Mouse (Mus musculus): ENCODE results near the gene Rmi2.

DNA sequence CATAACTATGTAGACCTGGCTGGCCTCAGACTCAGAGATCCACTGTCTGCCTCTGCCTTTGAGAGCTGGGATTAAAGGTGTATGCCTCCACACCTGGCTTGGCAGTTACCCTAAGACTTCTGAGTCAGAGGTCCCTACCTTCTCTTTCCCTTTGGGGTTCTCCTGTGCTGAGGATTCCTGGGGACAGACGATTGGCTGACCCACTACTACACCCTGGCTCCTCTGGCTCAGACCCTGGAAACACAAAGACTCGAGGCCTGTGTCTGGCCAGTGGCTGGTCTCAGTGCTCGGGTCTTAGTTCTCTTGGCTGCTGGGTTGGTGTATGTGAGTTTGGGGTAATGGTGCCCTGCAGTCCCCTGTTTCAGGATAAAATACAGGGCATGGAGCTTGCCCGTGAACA lies 16.0 kb downstream of the Rmi2 start:
- no peak for TF ChIP-seq CTCF (IDR thresholded peaks at IDR 0.05; ENCODE audit: low read depth, low read length)
- no peak for TF ChIP-seq GATA1 (IDR thresholded peaks at IDR 0.05; ENCODE audit: borderline replicate concordance, low read length)
